Mouse (Mus musculus): ENCODE data around the gene Hnrnpl. TPM values are rescaled to one million over a fixed set of nuclear protein-coding genes. Genes with fewer than 3 reads are reported as not detected.
A peak's percentile ranks its signal among the peaks of the same experiment; 100 is the strongest.
"Not testable (repeated sequence)": the region's sequence is repeated elsewhere in the genome, so short reads cannot be mapped to it uniquely, and the experiment has no call there.

Gene Hnrnpl
- polyA plus RNA-seq, 1 experiment from 2014 or later, result 301 TPM

- 41% methylated on average over 33 of the region's 33 CpGs for WGBS
- H3K27ac ChIP-seq, result peak overlapping the region; percentile 74
- H3K4me3 ChIP-seq, result peak overlapping the region; percentile 30
- H3K36me3 ChIP-seq, result no peaks in the 10 kb centered on the region
- H3K9ac ChIP-seq, result peak overlapping the region; percentile 55
- H3K9me3 ChIP-seq, result no peaks in the 10 kb centered on the region
- peak; percentile 39; the same call in 1 of the 2 replicates for ATAC-seq (ENCODE audit: insufficient number of reproducible peaks, insufficient read depth, low FRiP score, low TSS enrichment, low read depth)
- no peaks in the 10 kb centered on the region for H3K27me3 ChIP-seq
- H3K4me1 ChIP-seq, result peaks cover 39% of the 10 kb centered on the region
- peak overlapping the region; percentile 59 for H3K4me2 ChIP-seq
Measured at GRCm38 (mm10) chr7:28865481-28866300, 57.4 kb downstream of the Hnrnpl start.

- ATAC-seq (ENCODE audit: insufficient number of reproducible peaks, insufficient read depth, low FRiP score, low TSS enrichment, low read depth), result 0 out of 2 replicates have a peak, but pooled peaks have one; percentile 52
- H3K9ac ChIP-seq, result no peak overlapping the region
- no peak overlapping the region for H3K4me3 ChIP-seq
- no peak overlapping the region for H3K4me2 ChIP-seq
- no peaks in the 10 kb centered on the region for H3K27me3 ChIP-seq
- H3K36me3 ChIP-seq, result no peaks in the 10 kb centered on the region
- no peak overlapping the region for H3K27ac ChIP-seq
- 89% methylated on average over 28 of the region's 28 CpGs for WGBS
- no peaks in the 10 kb centered on the region for H3K9me3 ChIP-seq
- H3K4me1 ChIP-seq, result peaks cover 39% of the 10 kb centered on the region
Measured at GRCm38 (mm10) chr7:28866769-28867507, 58.6 kb downstream of the Hnrnpl start.

GRCm38 (mm10) chr7:28867508-28868340 is 59.4 kb downstream of the Hnrnpl start:
- peak overlapping the region; percentile 28; the same call in 1 of the 2 replicates for H3K4me2 ChIP-seq
- 30% methylated on average over 23 of the region's 23 CpGs for WGBS
- not testable (repeated sequence) for ATAC-seq (ENCODE audit: insufficient number of reproducible peaks, insufficient read depth, low FRiP score, low TSS enrichment, low read depth); H3K4me3 ChIP-seq; H3K36me3 ChIP-seq; H3K9ac ChIP-seq; H3K27me3 ChIP-seq; H3K27ac ChIP-seq; H3K9me3 ChIP-seq
- H3K4me1 ChIP-seq, result peaks cover 39% of the 10 kb centered on the region

GRCm38 (mm10) chr7:28870901-28871664 is 62.7 kb downstream of the Hnrnpl start:
- WGBS, result 87% methylated on average over 24 of the region's 24 CpGs
- H3K4me1 ChIP-seq, result peaks cover 14% of the 10 kb centered on the region
- no peak for ATAC-seq (ENCODE audit: insufficient number of reproducible peaks, insufficient read depth, low FRiP score, low TSS enrichment, low read depth)
- H3K27ac ChIP-seq, result no peak overlapping the region
- H3K36me3 ChIP-seq, result no peaks in the 10 kb centered on the region
- H3K4me2 ChIP-seq, result no peak overlapping the region
- H3K27me3 ChIP-seq, result no peaks in the 10 kb centered on the region
- no peaks in the 10 kb centered on the region for H3K9me3 ChIP-seq
- H3K9ac ChIP-seq, result no peak overlapping the region
- no peak overlapping the region for H3K4me3 ChIP-seq

Other genes with a start within 250 kb of the Hnrnpl start
- 32.8 and 33.3 TPM in 2 replicates for gene Samd4b, start 210.4 kb upstream of the Hnrnpl start, polyA plus RNA-seq (2015; fragmentation: Nextera tagmentation; extraction: Ambion mirVana)
- 35.8 and 36.0 TPM in 2 replicates for gene Pak4, start 210.4 kb upstream of the Hnrnpl start, polyA plus RNA-seq (2015; fragmentation: Nextera tagmentation; extraction: Ambion mirVana)
- gene Acp7, start 177.2 kb upstream of the Hnrnpl start, polyA plus RNA-seq (2015; fragmentation: Nextera tagmentation; extraction: Ambion mirVana), result 0.23 TPM in 1 of 2 replicates, not detected in the other
- 7.7 and 8.3 TPM in 2 replicates for gene Fbxo27, start 115.7 kb upstream of the Hnrnpl start, polyA plus RNA-seq (2015; fragmentation: Nextera tagmentation; extraction: Ambion mirVana)
- 18.1 and 21.6 TPM in 2 replicates for gene Fbxo17, start 91.7 kb upstream of the Hnrnpl start, polyA plus RNA-seq (2015; fragmentation: Nextera tagmentation; extraction: Ambion mirVana)
- 127 and 132 TPM in 2 replicates for gene Mrps12, start 66.7 kb upstream of the Hnrnpl start, polyA plus RNA-seq (2015; fragmentation: Nextera tagmentation; extraction: Ambion mirVana)
- 27.3 and 30.8 TPM in 2 replicates for gene Sars2, start 66.5 kb upstream of the Hnrnpl start, polyA plus RNA-seq (2015; fragmentation: Nextera tagmentation; extraction: Ambion mirVana)
- gene Ccer2, start 52.4 kb upstream of the Hnrnpl start, polyA plus RNA-seq (2015; fragmentation: Nextera tagmentation; extraction: Ambion mirVana), result 0.89 and 2.1 TPM in 2 replicates
- 73.2 and 76.6 TPM in 2 replicates for gene Sirt2, start 41.8 kb upstream of the Hnrnpl start, polyA plus RNA-seq (2015; fragmentation: Nextera tagmentation; extraction: Ambion mirVana)
- gene Nfkbib, start 41.0 kb upstream of the Hnrnpl start, polyA plus RNA-seq (2015; fragmentation: Nextera tagmentation; extraction: Ambion mirVana), result 38.8 and 40.5 TPM in 2 replicates
- 2.6 and 4.1 TPM in 2 replicates for gene Rinl, start 19.6 kb upstream of the Hnrnpl start, polyA plus RNA-seq (2015; fragmentation: Nextera tagmentation; extraction: Ambion mirVana)
- 153 TPM in 2 replicates for gene Ech1, start 16.7 kb downstream of the Hnrnpl start, polyA plus RNA-seq (2015; fragmentation: Nextera tagmentation; extraction: Ambion mirVana)
- gene Lgals4, start 25.3 kb downstream of the Hnrnpl start, polyA plus RNA-seq (2015; fragmentation: Nextera tagmentation; extraction: Ambion mirVana), result 8.7 and 15.3 TPM in 2 replicates
- 25.5 and 29.4 TPM in 2 replicates for gene Lgals7, start 55.3 kb downstream of the Hnrnpl start, polyA plus RNA-seq (2015; fragmentation: Nextera tagmentation; extraction: Ambion mirVana)
- gene Capn12, start 72.9 kb downstream of the Hnrnpl start, polyA plus RNA-seq (2015; fragmentation: Nextera tagmentation; extraction: Ambion mirVana), result 0.69 and 1.2 TPM in 2 replicates
- gene Actn4, start 153.8 kb downstream of the Hnrnpl start, polyA plus RNA-seq (2015; fragmentation: Nextera tagmentation; extraction: Ambion mirVana), result 232 and 258 TPM in 2 replicates
- gene Eif3k, start 173.3 kb downstream of the Hnrnpl start, polyA plus RNA-seq (2015; fragmentation: Nextera tagmentation; extraction: Ambion mirVana), result 453 and 455 TPM in 2 replicates
- gene Map4k1, start 173.5 kb downstream of the Hnrnpl start, polyA plus RNA-seq (2015; fragmentation: Nextera tagmentation; extraction: Ambion mirVana), result 7.7 and 9.9 TPM in 2 replicates

Measured in embryonic facial prominence, embryonic 13.5 days (tissue).